Mouse (Mus musculus) cortical plate, adult 2 months (tissue): ENCODE results near the gene Zbtb20.

Experiments used
- CTCF ChIP-seq: fragments of 200-500 bp; IDR thresholded peaks from 2 replicates; pipeline ENCODE4 v1.5.1; 2011; ENCODE audit warnings: mild to moderate bottlenecking, control low read depth, low read length; ENCODE audit not compliant: insufficient read depth; ENCODE audit errors: extremely low read depth
- POLR2A ChIP-seq: fragments of 200-500 bp; IDR thresholded peaks from 2 replicates; pipeline ENCODE4 v1.6.1; 2011; ENCODE audit warnings: mild to moderate bottlenecking, low read length, control low read depth; ENCODE audit not compliant: insufficient read depth; ENCODE audit errors: extremely low read depth

- TF ChIP-seq CTCF (no peak), POLR2A (no peak)
Measured at GRCm38 (mm10) chr16:43365277-43365676, 489.6 kb downstream of the Zbtb20 start.
